Mouse (Mus musculus): ENCODE results near the gene Adra1b.

Gene Adra1b

GRCm38 (mm10) chr11:43901051-43901654 lies at the start of gene Adra1b:
Gene Adra1b (minus strand): TSS chr11:43901210.
- DNase-seq, result no peak

GRCm38 (mm10) chr11:43950274-43950673 lies 49.3 kb upstream of the Adra1b start:
- DNase-seq, result no peak

GRCm38 (mm10) chr11:43943781-43944180 lies 42.8 kb upstream of the Adra1b start:
- DNase-seq, result no peak

DNA sequence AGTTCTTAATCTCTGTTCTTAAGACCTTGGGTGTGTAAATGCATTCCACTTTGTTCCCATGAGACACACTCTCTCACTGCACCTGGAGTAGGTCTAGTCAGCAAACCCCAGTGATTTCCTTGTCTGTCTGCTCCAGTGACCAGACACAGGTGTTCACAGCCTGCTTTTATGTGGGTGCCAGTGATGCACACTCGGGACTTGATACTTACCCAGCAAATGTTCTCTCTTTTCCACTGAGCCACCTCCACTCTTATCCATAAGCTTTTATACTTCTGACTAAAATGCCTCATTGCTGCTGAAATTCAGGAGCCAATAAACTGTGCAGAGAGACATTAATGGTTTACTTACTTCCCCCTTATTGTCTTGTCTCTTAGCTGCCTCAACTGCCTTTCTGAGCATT lies 42.2 kb upstream of the Adra1b start:
- DNase-seq, result no peak

DNA sequence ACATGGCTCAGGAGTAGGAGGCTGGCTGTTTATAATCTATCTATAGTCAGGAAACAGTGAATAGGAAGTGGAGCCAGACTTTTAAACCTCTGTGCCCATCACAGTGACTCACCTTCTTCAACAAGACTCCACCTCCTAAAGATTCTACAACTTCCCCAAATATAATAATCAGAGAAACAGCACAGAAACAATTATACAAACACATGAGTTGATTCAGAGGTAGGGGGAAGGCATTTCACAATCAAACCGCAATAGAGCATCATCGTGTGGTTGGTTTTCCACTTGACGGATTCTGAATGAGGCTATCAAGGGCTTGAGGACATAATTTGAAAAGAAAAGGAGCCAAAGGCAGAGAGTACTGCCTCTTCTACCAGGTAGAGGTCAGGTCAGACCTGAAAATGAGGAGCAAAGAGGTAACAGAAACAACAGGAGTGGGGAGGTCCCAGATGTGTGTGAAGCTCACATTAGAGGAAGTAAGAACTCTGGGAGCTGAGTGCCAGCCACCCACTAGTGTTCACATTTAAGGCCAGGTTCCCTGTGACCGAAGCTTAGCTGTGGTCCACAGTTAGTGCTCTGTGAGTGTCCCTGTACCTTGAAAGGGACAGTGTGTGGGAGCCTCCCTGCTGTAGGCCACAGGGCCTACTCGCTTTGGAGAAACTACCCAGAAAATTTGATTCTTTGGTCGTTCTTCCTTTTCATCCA lies 39.6 kb upstream of the Adra1b start:
- peak; percentile 34 for DNase-seq

DNA sequence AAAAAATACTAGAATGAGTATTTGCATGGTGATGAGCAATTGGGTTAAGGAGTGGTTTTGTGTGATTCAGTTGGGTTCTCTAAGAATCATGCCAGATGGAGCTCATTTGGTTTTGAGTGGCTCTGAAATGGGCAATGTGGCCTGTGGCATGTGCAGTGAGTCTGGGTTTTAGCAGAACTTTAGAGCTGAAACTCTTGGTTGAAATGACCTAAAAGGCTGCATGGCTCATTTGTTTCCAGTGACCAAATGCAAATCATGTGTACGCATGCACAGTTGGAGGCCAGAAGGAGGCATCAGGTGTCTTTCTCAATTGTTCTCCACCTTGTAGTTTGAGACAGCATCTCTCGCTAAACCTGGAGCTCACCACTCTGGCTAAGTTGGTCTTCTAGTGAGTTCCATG lies 35.0 kb upstream of the Adra1b start:
- DNase-seq, result no peak

DNA sequence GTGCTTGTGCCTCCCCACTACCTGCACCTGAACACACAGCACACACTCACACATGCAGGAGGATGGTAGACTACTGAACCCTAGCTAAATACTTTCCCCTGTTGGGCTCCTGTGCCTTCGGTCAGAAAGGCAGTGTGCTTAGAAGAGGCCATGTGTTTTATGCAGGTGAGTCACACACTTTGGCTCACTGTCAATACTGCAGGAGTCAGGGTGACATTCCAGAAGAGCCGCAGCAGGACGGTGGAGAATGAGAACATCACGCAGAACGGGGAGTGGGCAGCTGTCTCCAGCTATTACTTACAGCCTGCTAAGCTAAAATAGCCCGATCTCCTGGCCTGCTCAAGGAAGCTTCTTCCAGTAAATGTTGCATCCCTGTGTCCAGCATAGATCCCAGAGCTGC lies 32.5 kb upstream of the Adra1b start:
- peak; percentile 15 for DNase-seq

- no peak for DNase-seq
These were observed 32.0 kb upstream of the Adra1b start for GRCm38 (mm10) chr11:43933000-43933399.

GRCm38 (mm10) chr11:43930191-43930590 lies 29.2 kb upstream of the Adra1b start:
- DNase-seq, result no peak

- DNase-seq, result no peak
These were observed 28.7 kb upstream of the Adra1b start for GRCm38 (mm10) chr11:43929706-43930105.

DNA sequence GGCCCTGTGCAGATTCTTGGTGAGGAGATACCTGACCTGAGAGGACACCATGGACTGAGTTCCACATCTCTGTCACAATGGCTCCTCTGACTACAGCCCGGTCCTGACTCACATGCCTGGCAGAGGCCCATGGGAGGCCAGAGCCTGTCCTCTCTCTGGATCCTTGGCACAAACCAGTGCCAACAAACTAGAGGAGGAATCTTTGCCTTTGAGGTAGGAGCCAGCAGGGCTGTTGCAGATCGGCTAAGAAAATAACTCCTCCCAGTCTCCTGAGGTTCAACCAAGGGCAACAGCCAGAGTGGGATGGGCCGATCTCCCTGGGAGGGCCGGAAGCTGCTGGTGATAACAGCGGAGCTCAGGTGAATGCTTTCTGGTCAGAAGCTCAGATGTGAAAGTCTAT lies 28.2 kb upstream of the Adra1b start:
- DNase-seq, result peak; percentile 47

DNA sequence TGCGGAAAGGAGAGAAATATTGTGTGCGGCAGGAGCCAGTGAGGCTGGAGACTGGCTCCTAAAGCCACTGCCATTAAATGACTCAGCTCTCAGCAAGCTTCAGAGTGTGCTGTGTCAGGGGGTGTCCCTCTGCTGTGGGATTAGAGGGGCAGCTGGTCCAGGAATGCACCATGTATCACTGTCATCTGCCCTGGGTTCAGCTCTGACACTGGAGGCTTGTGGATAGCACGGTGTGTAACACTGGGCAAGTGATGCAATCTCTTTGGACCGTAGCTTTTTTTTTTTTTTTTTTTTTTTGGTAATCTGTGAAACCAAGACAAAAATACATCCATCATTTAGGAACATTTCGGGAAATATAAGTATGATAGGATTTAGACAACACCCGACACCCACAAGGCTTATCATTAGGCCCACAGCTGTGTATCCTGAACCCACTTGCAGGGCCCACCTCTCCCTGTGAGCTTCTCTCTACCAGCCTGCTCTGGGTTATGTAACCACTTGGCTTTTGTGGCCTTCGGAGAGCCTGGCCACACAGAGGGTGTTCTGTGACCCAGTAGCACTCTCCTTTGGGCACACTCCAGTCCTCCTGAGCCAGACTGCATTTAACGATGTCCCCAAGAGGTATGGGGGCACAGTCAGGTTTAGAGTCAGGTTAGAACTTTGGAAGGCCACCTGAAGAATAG lies 26.3 kb upstream of the Adra1b start:
- DNase-seq, result peak; percentile 25

DNA sequence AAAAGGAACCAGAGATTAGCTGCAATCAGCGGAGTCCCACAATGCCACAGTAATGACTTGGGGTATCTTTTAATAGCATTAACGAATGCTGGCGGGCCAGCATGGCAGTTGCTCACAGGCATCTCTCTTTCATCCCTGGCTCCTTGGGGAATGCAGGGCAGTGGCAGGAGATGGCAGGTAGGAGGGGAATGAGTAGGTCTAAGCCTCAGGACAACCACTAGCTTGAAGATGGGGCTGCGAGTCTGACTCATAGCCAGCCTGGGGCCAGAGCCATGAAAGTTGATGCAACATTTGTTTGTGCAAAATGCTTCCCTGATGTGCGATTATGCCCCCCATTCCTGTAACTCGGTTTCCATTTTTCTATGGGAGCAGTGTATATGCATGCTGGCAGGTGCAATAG lies 25.2 kb upstream of the Adra1b start:
- DNase-seq, result no peak

DNA sequence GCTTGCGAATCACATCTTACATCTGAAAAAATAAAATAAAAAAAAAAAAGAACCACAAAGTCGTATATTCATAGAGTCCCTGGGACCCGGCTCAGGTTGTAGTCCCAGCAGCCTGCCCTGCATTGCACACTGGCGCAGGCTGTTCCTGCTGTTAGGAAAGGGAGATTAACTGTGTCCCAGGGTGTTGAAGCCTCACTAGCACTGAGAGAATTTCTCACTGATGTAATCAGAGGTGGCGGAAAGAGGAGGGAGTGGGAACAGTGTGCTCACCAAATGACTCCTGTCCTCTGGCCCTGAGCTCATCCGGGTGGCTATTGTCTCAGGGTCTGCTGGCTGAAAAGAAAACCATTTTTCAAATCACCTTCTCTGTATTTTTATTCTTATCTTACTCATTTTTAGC lies 24.6 kb upstream of the Adra1b start:
- no peak for DNase-seq

GRCm38 (mm10) chr11:43921701-43922100 lies 20.7 kb upstream of the Adra1b start:
- DNase-seq, result peak; percentile 4

DNA sequence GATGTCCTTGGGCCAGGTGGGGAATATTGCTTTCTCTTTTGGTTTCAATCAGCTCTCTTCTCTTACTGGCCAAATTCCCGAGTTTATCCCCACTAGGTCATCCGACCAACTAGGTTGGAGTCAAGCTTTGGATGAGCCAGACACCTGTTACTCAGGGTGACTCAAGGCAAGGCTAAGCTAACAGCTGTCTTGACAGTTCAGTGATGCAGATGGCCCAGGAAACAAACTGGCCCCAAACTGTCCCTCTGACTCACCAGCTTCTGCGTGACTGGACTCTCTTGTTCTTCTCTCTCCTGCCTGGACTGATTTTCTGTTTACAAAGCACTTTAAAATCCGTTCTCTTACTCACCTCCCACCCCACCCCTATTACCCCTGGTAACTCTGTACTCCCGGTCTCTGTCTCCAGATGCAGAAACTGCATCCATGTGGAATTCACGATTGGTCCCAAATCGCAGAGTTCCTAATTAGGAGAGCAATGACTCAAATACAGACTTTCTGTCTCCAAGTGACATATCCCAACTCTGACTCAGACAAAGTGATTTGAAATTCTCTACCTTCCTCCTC lies 18.6 kb upstream of the Adra1b start:
- no peak for DNase-seq

DNA sequence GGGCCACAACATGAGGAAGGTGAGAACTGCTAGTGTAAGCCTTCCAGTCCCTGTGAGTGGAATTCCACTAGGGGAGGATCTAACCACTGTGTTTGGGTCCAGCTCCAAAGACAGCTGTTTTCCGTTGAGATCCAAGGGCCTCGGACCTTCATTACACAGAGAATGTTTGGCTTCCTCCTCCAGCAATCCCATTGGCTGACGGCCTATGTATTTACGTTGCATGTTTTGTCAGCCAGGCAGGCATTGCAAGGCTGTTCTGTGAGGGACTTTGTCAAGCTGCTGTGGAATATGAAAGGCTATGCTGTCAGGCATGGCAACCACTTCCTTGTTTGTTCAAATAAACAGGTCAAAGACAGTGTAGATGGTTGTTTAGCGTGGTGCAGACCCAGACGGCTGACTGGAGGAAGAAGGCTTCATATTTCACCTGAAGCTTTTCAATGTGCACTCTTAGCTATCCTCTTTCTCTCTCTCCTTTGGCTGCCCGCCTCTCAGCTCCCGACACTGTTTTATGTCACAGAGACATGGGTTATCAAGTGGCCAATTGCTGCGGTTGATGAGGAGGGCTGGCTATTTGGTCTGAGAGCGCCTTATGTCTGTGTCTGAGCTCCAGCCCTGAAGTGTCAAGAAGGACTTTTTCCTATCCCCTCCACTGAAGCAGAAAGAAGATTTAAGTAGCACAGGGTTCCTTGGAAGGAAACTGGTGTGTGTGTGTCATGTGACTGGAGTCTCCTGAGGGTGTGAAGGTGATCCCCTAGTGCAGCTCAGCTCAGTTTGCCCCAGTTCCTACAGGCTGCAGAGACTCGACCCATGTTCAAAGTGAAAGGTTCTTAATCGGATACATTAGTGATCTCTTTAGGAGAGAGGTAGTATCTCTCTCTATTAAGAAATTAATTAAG lies 13.8 kb upstream of the Adra1b start:
- DNase-seq, result peak; percentile 39

- no peak for DNase-seq
These were observed 11.3 kb upstream of the Adra1b start for GRCm38 (mm10) chr11:43912136-43912888.

GRCm38 (mm10) chr11:43911646-43912045 lies 10.6 kb upstream of the Adra1b start:
- DNase-seq, result no peak

DNA sequence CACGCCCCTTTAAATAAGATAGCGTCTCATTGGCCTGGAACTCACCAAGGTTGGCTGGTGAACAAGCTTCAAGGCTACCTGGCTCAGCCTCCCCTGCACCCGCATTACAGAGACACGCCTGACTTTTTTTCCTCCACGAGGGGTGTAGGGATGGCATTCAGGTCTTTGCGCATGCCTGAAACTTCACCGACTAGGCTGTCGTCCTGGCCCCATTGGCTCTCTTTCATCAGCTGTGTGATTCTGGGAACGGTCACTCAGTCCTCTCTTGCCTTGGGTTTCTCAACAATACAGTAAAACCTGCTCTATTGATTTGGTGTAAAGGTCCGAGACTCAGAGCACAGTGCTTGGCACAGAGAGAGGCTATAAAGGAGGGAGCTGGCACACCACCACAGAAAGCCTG lies 2.3 kb upstream of the Adra1b start:
- DNase-seq, result no peak

GRCm38 (mm10) chr11:43899696-43900095 lies 1.3 kb downstream of the Adra1b start:
- no peak for DNase-seq

GRCm38 (mm10) chr11:43895323-43895722 lies 5.7 kb downstream of the Adra1b start:
- DNase-seq, result no peak

Data from lung, postnatal 36 days (tissue).